Comparison of ENCODE assay signal across 8 mouse cellular contexts in the genomic region with DNA sequence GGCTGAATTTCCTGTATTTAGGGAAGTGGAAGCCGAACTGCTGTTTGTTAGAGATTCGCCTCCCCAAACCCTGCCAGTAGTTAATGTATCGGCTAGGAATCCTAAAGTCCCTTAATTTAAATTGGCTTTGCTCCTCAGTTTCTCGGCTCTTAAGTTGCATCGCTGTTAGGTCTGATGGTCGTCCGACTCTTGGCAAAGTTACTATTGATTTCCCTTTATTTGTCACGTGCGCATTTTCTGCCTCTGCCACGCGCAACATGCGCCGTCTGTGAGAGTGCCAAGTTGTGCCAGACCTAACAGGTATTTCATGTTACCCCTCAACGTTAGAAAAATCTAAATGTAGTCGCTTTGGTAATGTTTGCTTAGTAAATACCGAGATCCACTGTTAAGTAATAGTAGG. TPM values are rescaled to one million over a fixed set of nuclear protein-coding genes. Genes with fewer than 3 reads are reported as not detected.
DNase-seq lines count a peak whose midpoint lies in the region; ATAC-seq and TF ChIP-seq lines count a peak whose summit lies in the region.

No protein-coding gene starts in this region.

- H3K9ac ChIP-seq in heart, embryonic 12.5 days = peak overlapping the region; percentile 70
- H3K9ac ChIP-seq in heart, postnatal 0 days (replicated peaks; ENCODE audit: low read depth, low read length) = peak overlapping the region; percentile 54

- intact Hi-C loops in heart, postnatal 36 days (cut with DNase I) = loop anchor here (5.0 kb wide), 2 partner anchors 50 to 265 kb away; partner anchors contain the start of gene Zdhhc9

- TF ChIP-seq EP300 in heart, postnatal 0 days (IDR thresholded peaks at IDR 0.05; ENCODE audit: low read depth) = no peak

- WGBS in heart, embryonic 12.5 days = 10% methylated on average over 16 of the region's 16 CpGs
- whole genome bisulfite sequencing in heart, postnatal 0 days = 14% methylated on average over 16 of the region's 16 CpGs

- no peaks in the 10 kb centered on the region for H3K4me1 ChIP-seq in heart, embryonic 12.5 days (replicated peaks)
- no peaks in the 10 kb centered on the region; the same call in 1 of the 2 replicates for H3K4me1 ChIP-seq in heart, postnatal 0 days (ENCODE audit: control insufficient read depth, insufficient read depth)

- no peaks in the 10 kb centered on the region for H3K9me3 ChIP-seq in heart, embryonic 12.5 days (replicated peaks)
- no peaks in the 10 kb centered on the region for H3K9me3 ChIP-seq in heart, postnatal 0 days (replicated peaks; ENCODE audit: control insufficient read depth, low read length)

- H3K36me3 ChIP-seq in heart, embryonic 12.5 days = peaks cover 5% of the 10 kb centered on the region; the same call in 1 of the 2 replicates
- H3K36me3 ChIP-seq in heart, postnatal 0 days (replicated peaks; ENCODE audit: control insufficient read depth, insufficient read depth, low read length) = 0 out of 2 replicates have a peak, but pooled peaks cover 5% of the 10 kb centered on the region

- no peak for DNase-seq in heart, postnatal 36 days
- peak; percentile 14 for DNase-seq in MN1 (ENCODE audit: low spot score)
- no peak for DNase-seq in heart, postnatal 0 days (ENCODE audit: low spot score)
- DNase-seq in lung, postnatal 10 days = peak; percentile 1
- no peak for DNase-seq in frontal cortex, postnatal 14 days (ENCODE audit: low spot score in 2 of 2)
- DNase-seq in ovary, postnatal 14 days (ENCODE audit: low spot score) = no peak
- DNase-seq in spleen, postnatal 10 days (ENCODE audit: low spot score in 2 of 2) = no peak

- peak overlapping the region; percentile 64 for H3K4me3 ChIP-seq in heart, embryonic 12.5 days
- H3K4me3 ChIP-seq in heart, postnatal 0 days (ENCODE audit: low read depth, low read length) = peak overlapping the region; percentile 64

- peak overlapping the region; percentile 52; the same call in 1 of the 2 replicates for H3K27ac ChIP-seq in heart, embryonic 12.5 days (ENCODE audit: poor library complexity, severe bottlenecking)
- H3K27ac ChIP-seq in heart, postnatal 0 days (ENCODE audit: low read depth) = peak overlapping the region; percentile 66

- ATAC-seq in heart, embryonic 12.5 days (ENCODE audit: insufficient number of reproducible peaks, low FRiP score) = no peak
- ATAC-seq in heart, postnatal 0 days (ENCODE audit: insufficient read depth, low read depth) = no peak

- H3K4me2 ChIP-seq in heart, embryonic 12.5 days = peak overlapping the region; percentile 70
- H3K4me2 ChIP-seq in heart, postnatal 0 days (ENCODE audit: low read depth, low read length) = peak overlapping the region; percentile 65

- TF ChIP-seq CTCF in heart, postnatal 0 days (IDR thresholded peaks at IDR 0.05; ENCODE audit: low read depth) = no peak

- no peaks in the 10 kb centered on the region for H3K27me3 ChIP-seq in heart, embryonic 12.5 days (replicated peaks)
- H3K27me3 ChIP-seq in heart, postnatal 0 days (ENCODE audit: control insufficient read depth, insufficient read depth, low read length) = no peaks in the 10 kb centered on the region

RNA-seq across cellular contexts. Expression of gene Utp14a, which starts 0.3 kb away (rescaled TPM):
- polyA plus RNA-seq in heart, embryonic 12.5 days (2016; fragmentation: Nextera tagmentation; extraction: Ambion mirVana) = 9.1 and 11.3 TPM in 2 replicates
- 10 to 100 TPM; 13.8 to 18.8 TPM for total RNA-seq in heart, postnatal 36 days (2021)
- total RNA-seq in heart, postnatal 0 days (2014; rRNA removed; ENCODE audit: low replicate concordance) = 3.4 and 6.0 TPM in 2 replicates
- 9.6 and 9.9 TPM in 2 replicates for polyA plus RNA-seq in heart, postnatal 0 days (2015; fragmentation: Nextera tagmentation; extraction: Ambion mirVana)

RNA-seq across cellular contexts. Expression of gene Zdhhc9, which starts 48.3 kb away (rescaled TPM):
- 2.6 and 3.9 TPM in 2 replicates for polyA plus RNA-seq in heart, embryonic 12.5 days (2016; fragmentation: Nextera tagmentation; extraction: Ambion mirVana)
- total RNA-seq in heart, postnatal 36 days (2021) = 10 to 100 TPM; 29.9 to 34.2 TPM
- total RNA-seq in heart, postnatal 0 days (2014; rRNA removed; ENCODE audit: low replicate concordance) = 14.6 and 15.4 TPM in 2 replicates
- 2.3 and 2.7 TPM in 2 replicates for polyA plus RNA-seq in heart, postnatal 0 days (2015; fragmentation: Nextera tagmentation; extraction: Ambion mirVana)

Comparison
In these comparisons a context has a peak if more than half of its experiments do, and no peak if none do; other contexts are left out.
1. DNase-seq: peak in MN1 (single experiment) and lung, postnatal 10 days (single experiment); none in heart, postnatal 36 days (0 of 2), heart, postnatal 0 days (single experiment), frontal cortex, postnatal 14 days (0 of 2), ovary, postnatal 14 days (single experiment) and spleen, postnatal 10 days (0 of 2).